Mouse (Mus musculus): ENCODE data around the gene Itgav.

- no peak for TF ChIP-seq CTCF (IDR thresholded peaks at IDR 0.05; ENCODE audit: low read depth)
- TF ChIP-seq EP300 (optimal IDR thresholded peaks at IDR 0.05), result no peak
Measured at GRCm38 (mm10) chr2:83723346-83723745, 851 bp upstream of the Itgav start.
